Mouse (Mus musculus): ENCODE data around the gene Axin2.

DNA sequence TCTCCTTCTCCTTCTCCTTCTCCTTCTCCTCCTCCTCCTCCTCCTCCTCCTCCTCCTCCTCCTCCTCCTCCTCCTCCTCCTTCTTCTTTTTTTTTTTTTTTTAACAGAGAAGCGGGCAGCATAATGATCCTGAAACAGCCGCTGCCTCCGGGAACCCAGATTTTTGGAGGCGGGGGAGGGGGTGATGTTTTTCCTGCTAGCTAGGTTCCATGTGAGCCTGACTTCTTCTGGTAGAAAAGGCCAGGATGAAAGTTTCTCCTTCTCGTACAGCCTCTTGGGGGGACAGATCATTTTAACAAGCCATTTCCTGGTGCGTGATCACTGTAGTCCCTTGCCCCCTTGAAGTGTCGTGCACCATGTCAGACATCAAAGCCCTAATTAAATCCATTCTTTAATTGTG is 27.7 kb upstream of the Axin2 start:
- TF ChIP-seq CTCF (IDR thresholded peaks at IDR 0.05; ENCODE audit: low read depth) (no peak), EP300 (IDR thresholded peaks at IDR 0.05; ENCODE audit: low read depth) (no peak)

Data from heart, postnatal 0 days (tissue).